Mouse (Mus musculus): ENCODE results near the gene Agap3. TPM values are rescaled to one million over a fixed set of nuclear protein-coding genes. Genes with fewer than 3 reads are reported as not detected.

The Agap3 gene
- total and polyA plus RNA-seq, 3 experiments: 78.8 to 106 (median 89.8) TPM

Other genes starting within 250 kb of the Agap3 start
- gene Kcnh2, start 100.6 kb upstream of the Agap3 start, total RNA-seq (2021): 10 to 100 TPM; 12.3 to 26.4 TPM
- 75.2 and 99.5 TPM in 2 replicates for gene Kcnh2, start 100.6 kb upstream of the Agap3 start, polyA plus RNA-seq (2012; rRNA removed)
- gene Nos3, start 87.4 kb upstream of the Agap3 start, total RNA-seq (2021): 10 to 100 TPM in 1 of 2 experiments, 1 to 10 TPM in 1; 8.5 to 13.6 TPM
- gene Nos3, start 87.4 kb upstream of the Agap3 start, polyA plus RNA-seq (2012; rRNA removed): 22.1 and 33.1 TPM in 2 replicates
- gene Atg9b, start 60.0 kb upstream of the Agap3 start, total RNA-seq (2021): 1 to 10 TPM; 1.5 to 1.7 TPM
- 7.5 and 11.6 TPM in 2 replicates for gene Atg9b, start 60.0 kb upstream of the Agap3 start, polyA plus RNA-seq (2012; rRNA removed)
- 10 to 100 TPM; 63.6 to 69.8 TPM for gene Abcb8, start 58.5 kb upstream of the Agap3 start, total RNA-seq (2021)
- 165 and 174 TPM in 2 replicates for gene Abcb8, start 58.5 kb upstream of the Agap3 start, polyA plus RNA-seq (2012; rRNA removed)
- under 1 TPM in 1 of 2 experiments, not detected in 1; 0.48 TPM for gene Asic3, start 38.8 kb upstream of the Agap3 start, total RNA-seq (2021)
- gene Asic3, start 38.8 kb upstream of the Agap3 start, polyA plus RNA-seq (2012; rRNA removed): 0.74 and 1.2 TPM in 2 replicates
- gene Cdk5, start 28.6 kb upstream of the Agap3 start, total RNA-seq (2021): 10 to 100 TPM; 40.7 to 47.9 TPM
- 60.2 and 63.3 TPM in 2 replicates for gene Cdk5, start 28.6 kb upstream of the Agap3 start, polyA plus RNA-seq (2012; rRNA removed)
- 10 to 100 TPM; 58.4 to 63.2 TPM for gene Slc4a2, start 28.3 kb upstream of the Agap3 start, total RNA-seq (2021)
- 65.9 and 74.0 TPM in 2 replicates for gene Slc4a2, start 28.3 kb upstream of the Agap3 start, polyA plus RNA-seq (2012; rRNA removed)
- 100 to 1,000 TPM in 1 of 2 experiments, 10 to 100 TPM in 1; 93.4 to 108 TPM for gene Fastk, start 6.9 kb upstream of the Agap3 start, total RNA-seq (2021)
- 335 and 350 TPM in 2 replicates for gene Fastk, start 6.9 kb upstream of the Agap3 start, polyA plus RNA-seq (2012; rRNA removed)
- 10 to 100 TPM; 16.7 to 20.5 TPM for gene Tmub1, start 4.3 kb upstream of the Agap3 start, total RNA-seq (2021)
- gene Tmub1, start 4.3 kb upstream of the Agap3 start, polyA plus RNA-seq (2012; rRNA removed): 86.7 and 94.5 TPM in 2 replicates
- not detected for gene Gbx1, start 75.0 kb downstream of the Agap3 start, total RNA-seq (2021)
- not detected in 2 replicates for gene Gbx1, start 75.0 kb downstream of the Agap3 start, polyA plus RNA-seq (2012; rRNA removed)
- gene Asb10, start 88.8 kb downstream of the Agap3 start, total RNA-seq (2021): not detected
- 0.30 and 0.76 TPM in 2 replicates for gene Asb10, start 88.8 kb downstream of the Agap3 start, polyA plus RNA-seq (2012; rRNA removed)
- not detected for gene 4931409K22Rik, start 104.6 kb downstream of the Agap3 start, total RNA-seq (2021)
- gene 4931409K22Rik, start 104.6 kb downstream of the Agap3 start, polyA plus RNA-seq (2012; rRNA removed): not detected in 2 replicates
- 10 to 100 TPM; 72.0 TPM for gene Abcf2, start 125.3 kb downstream of the Agap3 start, total RNA-seq (2021)
- gene Abcf2, start 125.3 kb downstream of the Agap3 start, polyA plus RNA-seq (2012; rRNA removed): 66.9 and 82.4 TPM in 2 replicates
- gene Chpf2, start 134.6 kb downstream of the Agap3 start, total RNA-seq (2021): 10 to 100 TPM; 37.9 to 49.7 TPM
- 60.0 and 76.6 TPM in 2 replicates for gene Chpf2, start 134.6 kb downstream of the Agap3 start, polyA plus RNA-seq (2012; rRNA removed)
- gene Smarcd3, start 172.2 kb downstream of the Agap3 start, total RNA-seq (2021): 10 to 100 TPM; 14.2 to 25.0 TPM
- 53.1 and 71.3 TPM in 2 replicates for gene Smarcd3, start 172.2 kb downstream of the Agap3 start, polyA plus RNA-seq (2012; rRNA removed)
- gene Nub1, start 233.4 kb downstream of the Agap3 start, total RNA-seq (2021): 10 to 100 TPM; 60.7 to 64.1 TPM
- 46.4 and 55.5 TPM in 2 replicates for gene Nub1, start 233.4 kb downstream of the Agap3 start, polyA plus RNA-seq (2012; rRNA removed)

Measured in adrenal gland, adult 2 months (tissue).